Mouse (Mus musculus) liver, embryonic 11.5 days (tissue): ENCODE data around the gene Mob2. TPM values are rescaled to one million over a fixed set of nuclear protein-coding genes. Genes with fewer than 3 reads are reported as not detected.

Experiments used
- ATAC-seq: fragments of 200-750 bp; cut with Nextera tagmentation; replicated peaks from 2 replicates; pipeline ENCODE4 v1.8.0; 2017; ENCODE audit warnings: moderate number of reproducible peaks, mild to moderate bottlenecking, moderate TSS enrichment, moderate library complexity; ENCODE audit not compliant: low FRiP score
- DNase-seq: peaks from one replicate; pipeline ENCODE4 v3.0.0-alpha.2; 2017; ENCODE audit warnings: low spot score
- H3K27ac ChIP-seq: fragments of 300-500 bp; sonication (generic); 2 replicates; pipeline ENCODE4 v1.5.1; 2014; ENCODE audit warnings: mild to moderate bottlenecking, low read depth, low read length, control low read depth
- H3K27me3 ChIP-seq: fragments of 300-500 bp; sonication (generic); replicated peaks from 2 replicates; pipeline ENCODE4 v1.6.1; 2014; ENCODE audit warnings: low read length, mixed read lengths; ENCODE audit not compliant: control insufficient read depth, insufficient read depth
- H3K36me3 ChIP-seq: fragments of 300-500 bp; sonication (generic); 2 replicates; pipeline ENCODE4 v1.6.1; 2014; ENCODE audit warnings: mild to moderate bottlenecking, low read length, moderate library complexity, mixed read lengths; ENCODE audit not compliant: control insufficient read depth, insufficient read depth
- H3K4me1 ChIP-seq: fragments of 300-500 bp; sonication (generic); replicated peaks from 2 replicates; pipeline ENCODE4 v1.6.1; 2014; ENCODE audit warnings: low read length, mixed read lengths; ENCODE audit not compliant: control insufficient read depth, insufficient read depth
- H3K4me2 ChIP-seq: fragments of 300-500 bp; sonication (generic); 2 replicates; pipeline ENCODE4 v1.6.1; 2014; ENCODE audit warnings: mild to moderate bottlenecking, control low read depth, moderate library complexity
- H3K4me3 ChIP-seq: fragments of 300-500 bp; sonication (generic); 2 replicates; pipeline ENCODE4 v1.5.1; 2014; ENCODE audit warnings: low read depth, low read length, control low read depth
- H3K9ac ChIP-seq: fragments of 300-500 bp; sonication (generic); 2 replicates; pipeline ENCODE4 v1.6.1; 2014; ENCODE audit warnings: low read depth, low read length, control low read depth
- H3K9me3 ChIP-seq: fragments of 300-500 bp; sonication (generic); 2 replicates; pipeline ENCODE4 v1.6.1; 2016; ENCODE audit warnings: low read length, inconsistent platforms, mixed read lengths; ENCODE audit not compliant: control insufficient read depth
- WGBS: fragments of 180-500 bp; shearing (Covaris S2); extraction: QIAGEN DNeasy Blood & Tissue Kit; methylation state at CpG from one replicate; pipeline ENCODE4 v1.1.7; 2014; 5-methylcytosine and 5-hydroxymethylcytosine counted together
- polyA plus RNA-seq: library from polyadenylated mRNA; unstranded; fragments of >200 nt; fragmentation: Nextera tagmentation; extraction: Ambion mirVana; gene quantifications from 2 replicates; pipeline ENCODE4 v1.2.1, GENCODE M21; 2014

Mob2 gene
- 63.1 and 67.1 TPM in 2 replicates for polyA plus RNA-seq

GRCm38 (mm10) chr7:142060931-142061565 is at the start of gene Mob2:
Gene Mob2 (minus strand): TSS chr7:142061065.
- peak within 1 kb of the TSS; percentile 90 for H3K9ac ChIP-seq
- under 1% methylated on average over 47 of the region's 49 CpGs for WGBS
- H3K4me1 ChIP-seq: peaks cover 21% of the 10 kb centered on the region
- ATAC-seq: peak; percentile 94
- peak within 1 kb of the TSS; percentile 65 for H3K27ac ChIP-seq
- peak; percentile 88 for DNase-seq
- H3K9me3 ChIP-seq: no peaks in the 10 kb centered on the region
- H3K36me3 ChIP-seq: no peaks in the 10 kb centered on the region
- no peaks in the 10 kb centered on the region for H3K27me3 ChIP-seq
- H3K4me2 ChIP-seq: peak within 1 kb of the TSS; percentile 90
- peak within 1 kb of the TSS; percentile 87 for H3K4me3 ChIP-seq

- ATAC-seq (no peak), DNase-seq (no peak)
- H3K27me3 ChIP-seq: no peaks in the 10 kb centered on the region
- H3K4me1 ChIP-seq: no peaks in the 10 kb centered on the region
- no peak overlapping the region for H3K9ac ChIP-seq
- no peak overlapping the region for H3K4me2 ChIP-seq
- H3K27ac ChIP-seq: no peak overlapping the region
- H3K36me3 ChIP-seq: no peaks in the 10 kb centered on the region
- no peaks in the 10 kb centered on the region for H3K9me3 ChIP-seq
- WGBS: 41% methylated on average over 5 of the region's 5 CpGs
- no peak overlapping the region for H3K4me3 ChIP-seq
These were observed 43.9 kb upstream of the Mob2 start for GRCm38 (mm10) chr7:142104747-142105146.

GRCm38 (mm10) chr7:142097776-142098175 is 36.9 kb upstream of the Mob2 start:
- Histone ChIP-seq H3K4me3 (no peak overlapping the region), H3K4me1 (peaks cover 15% of the 10 kb centered on the region; the same call in 1 of the 2 replicates), H3K9me3 (no peaks in the 10 kb centered on the region), H3K27me3 (peaks cover 55% of the 10 kb centered on the region), H3K27ac (no peak overlapping the region), H3K4me2 (no peak overlapping the region), H3K36me3 (no peaks in the 10 kb centered on the region), H3K9ac (no peak overlapping the region)
- DNase-seq: peak; percentile 73
- peak; percentile 59 for ATAC-seq
- 11% methylated on average over 9 of the region's 9 CpGs for WGBS

- Histone ChIP-seq H3K9ac (no peak overlapping the region), H3K9me3 (no peaks in the 10 kb centered on the region), H3K27me3 (peaks cover 66% of the 10 kb centered on the region), H3K4me3 (no peak overlapping the region), H3K27ac (no peak overlapping the region), H3K4me1 (peaks cover 15% of the 10 kb centered on the region; the same call in 1 of the 2 replicates), H3K4me2 (no peak overlapping the region), H3K36me3 (no peaks in the 10 kb centered on the region)
- WGBS: 81% methylated on average over 4 of the region's 4 CpGs
- ATAC-seq (no peak), DNase-seq (no peak)
These were observed 35.8 kb upstream of the Mob2 start for GRCm38 (mm10) chr7:142096701-142097100.

GRCm38 (mm10) chr7:142095183-142095931 is 34.5 kb upstream of the Mob2 start, which contains the start of gene Dusp8:
Gene Dusp8 (minus strand): TSS chr7:142095843.
- WGBS: 1% methylated on average over 59 of the region's 63 CpGs
- Histone ChIP-seq H3K4me2 (peak within 1 kb of the TSS; percentile 88), H3K9me3 (no peaks in the 10 kb centered on the region), H3K9ac (peak within 1 kb of the TSS; percentile 69), H3K27ac (peak within 1 kb of the TSS; percentile 30; the same call in 1 of the 2 replicates), H3K36me3 (no peaks in the 10 kb centered on the region), H3K27me3 (peaks cover 79% of the 10 kb centered on the region), H3K4me3 (peak within 1 kb of the TSS; percentile 68), H3K4me1 (peaks cover 15% of the 10 kb centered on the region; the same call in 1 of the 2 replicates)
- DNase-seq: peak; percentile 85
- peak; percentile 82 for ATAC-seq

GRCm38 (mm10) chr7:142094301-142095143 is 33.7 kb upstream of the Mob2 start:
- Histone ChIP-seq H3K27me3 (peaks cover 87% of the 10 kb centered on the region), H3K9me3 (no peaks in the 10 kb centered on the region), H3K27ac (peak overlapping the region; percentile 30; the same call in 1 of the 2 replicates)

GRCm38 (mm10) chr7:142093696-142094240 is 32.9 kb upstream of the Mob2 start:
- H3K4me3 ChIP-seq: peak overlapping the region; percentile 68
- H3K9me3 ChIP-seq: no peaks in the 10 kb centered on the region
- H3K4me2 ChIP-seq: peak overlapping the region; percentile 88
- 0 out of 2 replicates have a peak, but pooled peaks have one; percentile 15 for ATAC-seq
- no peak for DNase-seq
- peaks cover 27% of the 10 kb centered on the region for H3K4me1 ChIP-seq
- no peaks in the 10 kb centered on the region for H3K36me3 ChIP-seq
- no peak overlapping the region for H3K27ac ChIP-seq
- 29% methylated on average over 6 of the region's 6 CpGs for WGBS
- peaks cover 94% of the 10 kb centered on the region for H3K27me3 ChIP-seq
- H3K9ac ChIP-seq: peak overlapping the region; percentile 69

More at GRCm38 (mm10) chr7:142094301-142095143, 33.7 kb upstream of the Mob2 start:
- H3K4me1 ChIP-seq: peaks cover 22% of the 10 kb centered on the region
- DNase-seq (no peak), ATAC-seq (peak; percentile 44)
- under 1% methylated on average over 85 of the region's 89 CpGs for WGBS
- H3K9ac ChIP-seq: peak overlapping the region; percentile 69
- H3K36me3 ChIP-seq: no peaks in the 10 kb centered on the region
- peak overlapping the region; percentile 68 for H3K4me3 ChIP-seq
- peak overlapping the region; percentile 88 for H3K4me2 ChIP-seq

- ATAC-seq (no peak), DNase-seq (no peak)
- no peak overlapping the region for H3K4me3 ChIP-seq
- peaks cover 35% of the 10 kb centered on the region for H3K4me1 ChIP-seq
- 52% methylated on average over 1 of the region's 1 CpGs for WGBS
- peaks cover 96% of the 10 kb centered on the region for H3K27me3 ChIP-seq
- H3K9me3 ChIP-seq: no peaks in the 10 kb centered on the region
- H3K27ac ChIP-seq: no peak overlapping the region
- H3K36me3 ChIP-seq: no peaks in the 10 kb centered on the region
- H3K4me2 ChIP-seq: no peak overlapping the region
- no peak overlapping the region for H3K9ac ChIP-seq
These were observed 32.1 kb upstream of the Mob2 start for GRCm38 (mm10) chr7:142092991-142093390.
